Mouse (Mus musculus) forebrain, embryonic 16.5 days (tissue): Measurements from ENCODE around the gene Hddc3. TPM values are rescaled to one million over a fixed set of nuclear protein-coding genes. Genes with fewer than 3 reads are reported as not detected.

Experiments used
- ATAC-seq: fragments of 200-750 bp; cut with Nextera tagmentation; 2 replicates; pipeline ENCODE4 v1.8.0; 2017; ENCODE audit warnings: mild to moderate bottlenecking, moderate library complexity
- H3K27ac ChIP-seq: fragments of 300-500 bp; sonication (generic); 2 replicates; pipeline ENCODE4 v1.5.1; 2014; ENCODE audit warnings: low read length, control low read depth
- H3K27me3 ChIP-seq: fragments of 300-500 bp; sonication (generic); replicated peaks from 2 replicates; pipeline ENCODE4 v1.6.1; 2014; ENCODE audit warnings: low read length; ENCODE audit not compliant: control insufficient read depth, insufficient read depth
- H3K36me3 ChIP-seq: fragments of 300-500 bp; sonication (generic); 2 replicates; pipeline ENCODE4 v1.6.1; 2014; ENCODE audit not compliant: control insufficient read depth, insufficient read depth
- H3K4me1 ChIP-seq: fragments of 300-500 bp; sonication (generic); replicated peaks from 2 replicates; pipeline ENCODE4 v1.6.1; 2014; ENCODE audit warnings: low read length; ENCODE audit not compliant: control insufficient read depth, insufficient read depth
- H3K4me2 ChIP-seq: fragments of 300-500 bp; sonication (generic); 2 replicates; pipeline ENCODE4 v1.6.1; 2014; ENCODE audit warnings: mild to moderate bottlenecking, low read length, control low read depth
- H3K4me3 ChIP-seq: fragments of 300-500 bp; sonication (generic); replicated peaks from 2 replicates; pipeline ENCODE4 v1.5.1; 2014; ENCODE audit warnings: mild to moderate bottlenecking, low read length, control low read depth
- H3K9ac ChIP-seq: fragments of 300-500 bp; sonication (generic); replicated peaks from 2 replicates; pipeline ENCODE4 v1.6.1; 2014; ENCODE audit warnings: low read depth, low read length, control low read depth
- H3K9me3 ChIP-seq: fragments of 300-500 bp; sonication (generic); 2 replicates; pipeline ENCODE4 v1.6.1; 2016; ENCODE audit warnings: low read length; ENCODE audit not compliant: control insufficient read depth
- WGBS: fragments of 180-500 bp; shearing (Covaris S2); extraction: QIAGEN DNeasy Blood & Tissue Kit; methylation state at CpG from one replicate; pipeline ENCODE4 v1.1.7; 2014; 5-methylcytosine and 5-hydroxymethylcytosine counted together
- polyA plus RNA-seq: library from polyadenylated mRNA; unstranded; fragments of >200 nt; fragmentation: Nextera tagmentation; extraction: Ambion mirVana; gene quantifications from 2 replicates; pipeline ENCODE4 v1.2.1, GENCODE M21; 2015

Gene Hddc3
- polyA plus RNA-seq, 1 experiment from 2014 or later, result 23.8 TPM

DNA sequence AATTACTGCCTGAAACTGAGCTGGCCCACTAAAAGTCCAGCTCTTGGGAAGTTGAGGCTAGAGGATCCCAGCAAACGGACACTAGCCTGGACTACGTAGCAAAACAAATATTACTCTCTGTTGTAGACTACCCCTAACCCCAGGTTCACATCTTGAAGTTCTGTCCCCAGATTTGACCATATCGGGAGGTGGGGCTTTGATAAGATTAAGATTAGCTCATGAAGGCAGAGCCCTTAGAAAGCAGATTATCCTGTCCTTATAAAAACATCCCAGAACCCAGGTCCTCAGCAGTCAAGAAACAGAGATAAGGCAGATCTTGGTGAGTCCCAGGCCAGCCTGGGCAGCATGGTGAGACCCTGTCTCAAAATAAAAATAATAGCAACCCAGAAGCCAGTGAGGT, 29.3 kb downstream of the Hddc3 start:
- 88% methylated on average over 3 of the region's 3 CpGs for WGBS
- no peak overlapping the region for H3K4me3 ChIP-seq
- no peak overlapping the region for H3K27ac ChIP-seq
- peaks cover 9% of the 10 kb centered on the region for H3K36me3 ChIP-seq
- H3K9me3 ChIP-seq, result no peaks in the 10 kb centered on the region
- H3K4me1 ChIP-seq, result peaks cover 19% of the 10 kb centered on the region
- no peak overlapping the region for H3K4me2 ChIP-seq
- no peaks in the 10 kb centered on the region for H3K27me3 ChIP-seq
- no peak overlapping the region for H3K9ac ChIP-seq
- no peak for ATAC-seq

DNA sequence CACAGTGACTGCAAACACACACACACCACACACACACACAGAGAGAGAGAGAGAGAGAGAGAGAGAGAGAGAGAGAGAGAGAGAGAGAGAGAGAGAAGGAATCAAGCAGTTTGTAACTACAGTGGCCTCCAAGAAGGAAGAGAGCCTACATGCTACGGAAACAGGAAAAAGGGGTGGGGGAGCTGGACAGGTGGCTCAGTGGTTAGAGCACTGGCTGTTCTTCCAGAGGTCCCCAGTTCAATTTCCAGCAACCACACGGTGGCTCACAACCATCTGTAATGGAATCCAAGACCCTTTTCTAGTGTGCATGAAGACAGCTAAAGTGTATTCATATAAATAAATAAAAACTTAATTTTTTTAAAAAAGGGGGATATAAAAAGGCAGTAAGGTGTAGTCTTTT, 29.8 kb downstream of the Hddc3 start:
- Histone ChIP-seq H3K9ac (no peak overlapping the region), H3K9me3 (no peaks in the 10 kb centered on the region), H3K27me3 (no peaks in the 10 kb centered on the region), H3K4me2 (no peak overlapping the region), H3K4me1 (peaks cover 19% of the 10 kb centered on the region), H3K27ac (no peak overlapping the region), H3K36me3 (peaks cover 4% of the 10 kb centered on the region), H3K4me3 (no peak overlapping the region)
- no peak for ATAC-seq
- WGBS, result 64% methylated on average over 2 of the region's 2 CpGs

- H3K9ac ChIP-seq, result no peak overlapping the region
- no peak for ATAC-seq
- no peak overlapping the region for H3K4me2 ChIP-seq
- WGBS, result 84% methylated on average over 4 of the region's 4 CpGs
- no peaks in the 10 kb centered on the region for H3K9me3 ChIP-seq
- no peak overlapping the region for H3K27ac ChIP-seq
- peaks cover 19% of the 10 kb centered on the region for H3K4me1 ChIP-seq
- H3K4me3 ChIP-seq, result no peak overlapping the region
- H3K36me3 ChIP-seq, result peaks cover under 1% of the 10 kb centered on the region; the same call in 1 of the 2 replicates
- H3K27me3 ChIP-seq, result no peaks in the 10 kb centered on the region
Measured at GRCm38 (mm10) chr7:80373352-80373751, 30.4 kb downstream of the Hddc3 start.

DNA sequence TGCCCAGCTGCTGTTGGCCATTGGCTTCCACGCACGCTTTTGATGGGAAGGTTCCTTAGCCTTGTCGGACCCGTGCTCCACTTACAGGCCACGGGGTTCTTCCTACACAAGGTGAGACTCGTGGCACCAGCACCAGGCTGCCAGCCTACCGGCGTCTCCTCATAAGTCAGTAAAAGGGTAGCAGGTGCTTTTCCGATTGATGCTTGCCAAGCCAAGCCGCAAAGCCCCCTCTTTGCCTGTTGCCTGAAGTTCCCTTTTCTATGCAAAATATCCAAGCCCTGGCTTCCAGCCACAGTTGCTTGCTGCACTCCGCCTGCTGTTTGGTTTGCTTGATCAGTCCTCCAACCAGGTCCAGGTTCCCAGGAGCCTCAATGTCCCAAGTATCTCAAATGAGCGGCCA, 30.9 kb downstream of the Hddc3 start:
- H3K4me3 ChIP-seq, result no peak overlapping the region
- peaks cover 19% of the 10 kb centered on the region for H3K4me1 ChIP-seq
- H3K36me3 ChIP-seq, result no peaks in the 10 kb centered on the region
- no peak overlapping the region for H3K27ac ChIP-seq
- WGBS, result 63% methylated on average over 12 of the region's 12 CpGs
- no peaks in the 10 kb centered on the region for H3K27me3 ChIP-seq
- H3K9ac ChIP-seq, result no peak overlapping the region
- H3K4me2 ChIP-seq, result no peak overlapping the region
- ATAC-seq, result no peak
- no peaks in the 10 kb centered on the region for H3K9me3 ChIP-seq

DNA sequence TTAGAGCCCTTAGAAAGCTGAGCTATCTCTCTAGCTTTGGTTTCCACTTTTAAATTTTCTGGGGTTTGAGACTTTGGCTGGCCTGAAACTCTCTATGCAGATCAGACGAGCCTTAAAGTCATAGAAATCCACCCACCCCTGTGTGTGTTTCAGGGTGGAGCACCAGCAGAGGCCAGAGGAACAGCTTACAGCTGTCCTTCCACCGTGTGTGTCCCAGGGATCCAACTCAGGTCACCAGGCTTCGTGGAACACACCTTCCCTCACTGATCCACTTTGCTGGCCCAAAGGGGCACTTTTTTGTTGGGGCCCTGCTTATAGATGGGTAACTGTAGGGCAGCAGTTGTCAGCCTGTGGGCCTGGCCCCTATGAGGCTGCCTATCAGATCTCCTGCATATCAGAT, 31.4 kb downstream of the Hddc3 start:
- WGBS, result 66% methylated on average over 3 of the region's 3 CpGs
- no peaks in the 10 kb centered on the region for H3K36me3 ChIP-seq
- no peak overlapping the region for H3K4me3 ChIP-seq
- no peaks in the 10 kb centered on the region for H3K27me3 ChIP-seq
- H3K27ac ChIP-seq, result no peak overlapping the region
- no peak overlapping the region for H3K9ac ChIP-seq
- no peak overlapping the region for H3K4me2 ChIP-seq
- peaks cover 15% of the 10 kb centered on the region for H3K4me1 ChIP-seq
- ATAC-seq, result no peak
- no peaks in the 10 kb centered on the region for H3K9me3 ChIP-seq

DNA sequence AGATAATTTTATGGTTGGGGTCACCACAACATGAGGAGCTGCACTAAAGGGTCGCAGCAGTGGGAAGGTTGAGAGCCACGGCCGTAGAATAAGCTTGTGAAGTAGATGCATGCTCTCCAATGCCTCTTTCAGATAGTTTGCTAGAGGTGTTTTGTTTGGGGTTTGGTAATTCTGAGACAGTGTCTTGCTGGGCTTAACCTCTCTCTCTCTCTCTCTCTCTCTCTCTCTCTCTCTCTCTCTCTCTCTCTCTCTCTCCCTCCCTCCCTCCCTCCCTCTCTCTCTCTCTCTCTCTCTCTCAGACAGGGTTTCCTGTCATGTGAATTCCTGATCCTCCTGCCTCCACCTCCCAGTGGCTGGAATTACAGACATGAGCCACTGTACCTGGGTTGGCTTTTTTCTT, 31.8 kb downstream of the Hddc3 start:
- no peak for ATAC-seq
- H3K9ac ChIP-seq, result no peak overlapping the region
- WGBS, result 90% methylated on average over 3 of the region's 3 CpGs

DNA sequence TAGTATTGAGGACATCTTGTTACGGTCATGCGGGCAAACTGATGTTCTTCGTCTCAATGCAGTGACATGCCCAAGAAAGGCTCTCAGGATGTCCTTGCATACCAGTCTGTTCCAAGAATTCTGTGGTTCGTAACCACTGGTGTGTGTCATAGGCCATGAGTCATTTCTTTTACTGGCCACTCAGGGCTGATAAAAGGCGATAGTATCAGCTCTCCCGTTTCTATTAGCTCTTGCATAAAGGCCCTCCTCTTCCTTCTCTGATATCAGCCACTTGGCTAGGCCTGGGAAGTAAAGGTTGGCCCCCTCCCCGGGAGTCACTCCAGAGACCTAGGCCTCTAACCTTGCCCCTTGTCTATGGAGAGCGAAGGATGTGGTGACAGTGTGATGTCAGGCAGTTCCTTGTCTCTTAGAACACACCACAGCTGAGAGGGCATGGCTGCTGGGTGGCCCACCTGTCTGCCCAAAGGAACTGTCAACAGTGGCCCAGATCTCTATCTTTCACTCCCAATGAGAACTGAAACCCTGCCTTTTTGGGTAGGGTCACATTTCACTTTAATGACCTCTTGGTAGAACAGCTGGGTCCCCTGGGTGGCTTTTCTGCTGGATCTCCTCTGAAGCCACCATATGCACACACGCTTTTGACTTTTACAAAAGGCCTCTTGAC, 32.6 kb downstream of the Hddc3 start:
- H3K9me3 ChIP-seq, result no peaks in the 10 kb centered on the region
- no peaks in the 10 kb centered on the region for H3K36me3 ChIP-seq
- no peaks in the 10 kb centered on the region for H3K27me3 ChIP-seq
- no peak overlapping the region for H3K27ac ChIP-seq
- no peak overlapping the region for H3K9ac ChIP-seq
- no peak for ATAC-seq
- H3K4me3 ChIP-seq, result no peak overlapping the region
- H3K4me2 ChIP-seq, result no peak overlapping the region
- 90% methylated on average over 9 of the region's 9 CpGs for WGBS
- H3K4me1 ChIP-seq, result 0 out of 2 replicates have a peak, but pooled peaks cover 3% of the 10 kb centered on the region

More for the DNA sequence above, 31.8 kb downstream of the Hddc3 start:
- Histone ChIP-seq H3K4me1 (peaks cover 10% of the 10 kb centered on the region), H3K27ac (no peak overlapping the region), H3K27me3 (no peaks in the 10 kb centered on the region), H3K4me3 (no peak overlapping the region), H3K4me2 (no peak overlapping the region), H3K9me3 (no peaks in the 10 kb centered on the region), H3K36me3 (no peaks in the 10 kb centered on the region)

GRCm38 (mm10) chr7:80376192-80376591, 33.3 kb downstream of the Hddc3 start:
- Histone ChIP-seq H3K27ac (no peak overlapping the region), H3K9ac (no peak overlapping the region), H3K9me3 (no peaks in the 10 kb centered on the region), H3K4me2 (no peak overlapping the region), H3K4me1 (0 out of 2 replicates have a peak, but pooled peaks cover 3% of the 10 kb centered on the region), H3K4me3 (no peak overlapping the region), H3K27me3 (no peaks in the 10 kb centered on the region), H3K36me3 (no peaks in the 10 kb centered on the region)
- ATAC-seq, result no peak
- WGBS, result 73% methylated on average over 10 of the region's 10 CpGs

- Histone ChIP-seq H3K4me2 (no peak overlapping the region), H3K9me3 (no peaks in the 10 kb centered on the region)
- WGBS, result 34% methylated on average over 6 of the region's 6 CpGs
Measured at GRCm38 (mm10) chr7:80377471-80377870, 34.6 kb downstream of the Hddc3 start.

GRCm38 (mm10) chr7:80379531-80379930, 36.6 kb downstream of the Hddc3 start:
- no peak for ATAC-seq

More at GRCm38 (mm10) chr7:80377471-80377870, 34.6 kb downstream of the Hddc3 start:
- no peaks in the 10 kb centered on the region for H3K36me3 ChIP-seq
- no peaks in the 10 kb centered on the region for H3K27me3 ChIP-seq
- H3K27ac ChIP-seq, result no peak overlapping the region
- H3K4me3 ChIP-seq, result no peak overlapping the region
- H3K4me1 ChIP-seq, result no peaks in the 10 kb centered on the region
- H3K9ac ChIP-seq, result no peak overlapping the region
- no peak for ATAC-seq

More at GRCm38 (mm10) chr7:80379531-80379930, 36.6 kb downstream of the Hddc3 start:
- Histone ChIP-seq H3K4me2 (no peak overlapping the region), H3K4me1 (no peaks in the 10 kb centered on the region), H3K4me3 (no peak overlapping the region), H3K27ac (no peak overlapping the region), H3K36me3 (no peaks in the 10 kb centered on the region), H3K9me3 (no peaks in the 10 kb centered on the region), H3K27me3 (no peaks in the 10 kb centered on the region), H3K9ac (no peak overlapping the region)
- 61% methylated on average over 13 of the region's 13 CpGs for WGBS
